Mouse (Mus musculus): Measurements from ENCODE around the gene Il1b.

- no peak for TF ChIP-seq CTCF (IDR thresholded peaks at IDR 0.05; ENCODE audit: control insufficient read depth, insufficient read depth, insufficient read length)
- no peak for TF ChIP-seq MAX (IDR thresholded peaks at IDR 0.05)
Observed at GRCm38 (mm10) chr2:129406508-129406907, 35.6 kb upstream of the Il1b start.
